Mouse (Mus musculus): ENCODE results near the gene Il19. TPM values are rescaled to one million over a fixed set of nuclear protein-coding genes. Genes with fewer than 3 reads are reported as not detected.

Il19 gene
- polyA plus RNA-seq, 1 experiment, result not detected

- H3K27me3 ChIP-seq (ENCODE audit: control insufficient read depth, insufficient read depth, low read length), result no peaks in the 10 kb centered on the region
- H3K36me3 ChIP-seq (ENCODE audit: control insufficient read depth, insufficient read depth, low read length), result no peaks in the 10 kb centered on the region
- H3K4me3 ChIP-seq (ENCODE audit: control insufficient read depth, low read depth, low read length), result no peak overlapping the region
- H3K4me1 ChIP-seq (ENCODE audit: control insufficient read depth, insufficient read depth, low read length), result no peaks in the 10 kb centered on the region
- H3K27ac ChIP-seq (ENCODE audit: control insufficient read depth, insufficient read depth, low read depth, low read length), result no peak overlapping the region
- TF ChIP-seq POLR2A (IDR thresholded peaks at IDR 0.05; ENCODE audit: control insufficient read depth, low read depth, low read length) (no peak), CTCF (IDR thresholded peaks at IDR 0.05; ENCODE audit: control insufficient read depth, insufficient read depth, insufficient replicate concordance, low read depth, low read length) (no peak)
Observed at GRCm38 (mm10) chr1:130941801-130942200, 1.9 kb upstream of the Il19 start.

- no peak overlapping the region for H3K4me3 ChIP-seq (ENCODE audit: control insufficient read depth, low read depth, low read length)
- H3K4me1 ChIP-seq (ENCODE audit: control insufficient read depth, insufficient read depth, low read length), result no peaks in the 10 kb centered on the region
- TF ChIP-seq CTCF (IDR thresholded peaks at IDR 0.05; ENCODE audit: control insufficient read depth, insufficient read depth, insufficient replicate concordance, low read depth, low read length), result no peak
- TF ChIP-seq POLR2A (IDR thresholded peaks at IDR 0.05; ENCODE audit: control insufficient read depth, low read depth, low read length), result no peak
- H3K27me3 ChIP-seq (ENCODE audit: control insufficient read depth, insufficient read depth, low read length), result no peaks in the 10 kb centered on the region
- H3K27ac ChIP-seq (ENCODE audit: control insufficient read depth, insufficient read depth, low read depth, low read length), result no peak overlapping the region
- H3K36me3 ChIP-seq (ENCODE audit: control insufficient read depth, insufficient read depth, low read length), result no peaks in the 10 kb centered on the region
Observed at GRCm38 (mm10) chr1:130938192-130938591, 1.7 kb downstream of the Il19 start.

- H3K27me3 ChIP-seq (ENCODE audit: control insufficient read depth, insufficient read depth, low read length), result no peaks in the 10 kb centered on the region
- H3K4me1 ChIP-seq (ENCODE audit: control insufficient read depth, insufficient read depth, low read length), result no peaks in the 10 kb centered on the region
- no peak for TF ChIP-seq CTCF (IDR thresholded peaks at IDR 0.05; ENCODE audit: control insufficient read depth, insufficient read depth, insufficient replicate concordance, low read depth, low read length)
- TF ChIP-seq POLR2A (IDR thresholded peaks at IDR 0.05; ENCODE audit: control insufficient read depth, low read depth, low read length), result no peak
- no peak overlapping the region for H3K27ac ChIP-seq (ENCODE audit: control insufficient read depth, insufficient read depth, low read depth, low read length)
- no peak overlapping the region for H3K4me3 ChIP-seq (ENCODE audit: control insufficient read depth, low read depth, low read length)
- no peaks in the 10 kb centered on the region for H3K36me3 ChIP-seq (ENCODE audit: control insufficient read depth, insufficient read depth, low read length)
Observed at GRCm38 (mm10) chr1:130937170-130937569, 2.7 kb downstream of the Il19 start.

- no peaks in the 10 kb centered on the region for H3K27me3 ChIP-seq (ENCODE audit: control insufficient read depth, insufficient read depth, low read length)
- no peaks in the 10 kb centered on the region for H3K4me1 ChIP-seq (ENCODE audit: control insufficient read depth, insufficient read depth, low read length)
- H3K36me3 ChIP-seq (ENCODE audit: control insufficient read depth, insufficient read depth, low read length), result no peaks in the 10 kb centered on the region
- H3K27ac ChIP-seq (ENCODE audit: control insufficient read depth, insufficient read depth, low read depth, low read length), result no peak overlapping the region
- TF ChIP-seq CTCF (IDR thresholded peaks at IDR 0.05; ENCODE audit: control insufficient read depth, insufficient read depth, insufficient replicate concordance, low read depth, low read length) (no peak), POLR2A (IDR thresholded peaks at IDR 0.05; ENCODE audit: control insufficient read depth, low read depth, low read length) (no peak)
- no peak overlapping the region for H3K4me3 ChIP-seq (ENCODE audit: control insufficient read depth, low read depth, low read length)
Observed at GRCm38 (mm10) chr1:130936351-130936750, 3.6 kb downstream of the Il19 start.

DNA sequence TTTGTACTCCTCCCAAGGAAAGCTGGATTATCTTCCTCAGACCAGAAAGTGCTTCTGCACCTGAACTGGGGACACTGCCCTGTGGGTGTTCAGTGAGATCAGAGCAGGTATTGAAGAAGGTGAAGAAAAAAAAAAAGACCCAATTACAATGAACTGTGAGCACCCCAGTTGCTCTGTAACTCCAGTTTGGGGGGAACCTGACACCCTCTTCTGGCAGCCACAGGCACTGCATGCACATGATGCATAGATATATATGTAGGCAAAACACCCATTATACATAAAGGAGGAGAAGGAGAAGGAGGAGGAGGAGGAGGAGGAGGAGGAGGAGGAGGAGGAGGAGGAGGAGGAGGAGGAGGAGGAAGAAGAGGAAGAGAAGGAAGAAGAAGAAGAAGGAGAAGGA is 13.4 kb downstream of the Il19 start:
- no peak for TF ChIP-seq POLR2A (IDR thresholded peaks at IDR 0.05; ENCODE audit: control insufficient read depth, low read depth, low read length)
- TF ChIP-seq CTCF (IDR thresholded peaks at IDR 0.05; ENCODE audit: control insufficient read depth, insufficient read depth, insufficient replicate concordance, low read depth, low read length), result no peak; the same call in 1 of the 2 replicates
- Histone ChIP-seq H3K4me1 (ENCODE audit: control insufficient read depth, insufficient read depth, low read length) (no peaks in the 10 kb centered on the region), H3K4me3 (ENCODE audit: control insufficient read depth, low read depth, low read length) (no peak overlapping the region), H3K36me3 (ENCODE audit: control insufficient read depth, insufficient read depth, low read length) (no peaks in the 10 kb centered on the region), H3K27ac (ENCODE audit: control insufficient read depth, insufficient read depth, low read depth, low read length) (no peak overlapping the region), H3K27me3 (ENCODE audit: control insufficient read depth, insufficient read depth, low read length) (no peaks in the 10 kb centered on the region)

DNA sequence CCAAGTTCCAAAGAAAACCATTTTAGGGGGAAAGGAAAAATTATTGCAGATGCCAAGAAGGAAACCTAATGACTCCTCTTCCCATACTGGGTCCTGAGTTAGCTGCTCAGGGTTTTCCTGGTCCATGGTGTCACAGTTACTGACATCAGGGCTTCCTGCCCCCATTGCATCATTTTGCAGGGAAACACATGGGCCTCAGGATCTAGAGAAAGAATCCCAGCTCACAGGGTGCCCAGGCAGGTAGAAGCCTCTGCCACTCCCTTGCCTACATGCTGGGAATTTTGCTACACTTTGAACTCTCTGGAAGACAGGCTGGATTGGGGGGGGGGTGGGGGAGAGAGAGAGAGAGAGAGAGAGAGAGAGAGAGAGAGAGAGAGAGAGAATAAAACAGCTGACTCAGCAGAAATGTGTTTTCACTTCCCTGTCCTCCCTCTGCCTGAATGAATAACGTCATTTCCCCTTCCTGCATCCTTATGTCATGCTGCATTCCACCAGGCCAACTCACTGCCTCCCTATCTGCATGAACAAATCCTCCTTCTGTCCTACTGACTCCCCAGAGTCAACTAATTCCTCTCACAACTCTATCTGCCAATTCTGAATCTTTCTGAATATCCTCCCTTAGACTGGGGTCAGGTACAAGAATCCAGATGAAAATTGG is 21.5 kb downstream of the Il19 start:
- H3K4me1 ChIP-seq (ENCODE audit: control insufficient read depth, insufficient read depth, low read length), result no peaks in the 10 kb centered on the region
- no peaks in the 10 kb centered on the region for H3K27me3 ChIP-seq (ENCODE audit: control insufficient read depth, insufficient read depth, low read length)
- H3K27ac ChIP-seq (ENCODE audit: control insufficient read depth, insufficient read depth, low read depth, low read length), result no peak overlapping the region
- no peak overlapping the region for H3K4me3 ChIP-seq (ENCODE audit: control insufficient read depth, low read depth, low read length)
- H3K36me3 ChIP-seq (ENCODE audit: control insufficient read depth, insufficient read depth, low read length), result no peaks in the 10 kb centered on the region
- TF ChIP-seq POLR2A (IDR thresholded peaks at IDR 0.05; ENCODE audit: control insufficient read depth, low read depth, low read length), result no peak
- TF ChIP-seq CTCF (IDR thresholded peaks at IDR 0.05; ENCODE audit: control insufficient read depth, insufficient read depth, insufficient replicate concordance, low read depth, low read length), result no peak

- H3K36me3 ChIP-seq (ENCODE audit: control insufficient read depth, insufficient read depth, low read length), result no peaks in the 10 kb centered on the region
- no peak for TF ChIP-seq POLR2A (IDR thresholded peaks at IDR 0.05; ENCODE audit: control insufficient read depth, low read depth, low read length)
- no peak for TF ChIP-seq CTCF (IDR thresholded peaks at IDR 0.05; ENCODE audit: control insufficient read depth, insufficient read depth, insufficient replicate concordance, low read depth, low read length)
- no peak within 1 kb of the TSS for H3K27ac ChIP-seq (ENCODE audit: control insufficient read depth, insufficient read depth, low read depth, low read length)
- H3K27me3 ChIP-seq (ENCODE audit: control insufficient read depth, insufficient read depth, low read length), result no peaks in the 10 kb centered on the region
- H3K4me3 ChIP-seq (ENCODE audit: control insufficient read depth, low read depth, low read length), result no peak within 1 kb of the TSS
- no peaks in the 10 kb centered on the region for H3K4me1 ChIP-seq (ENCODE audit: control insufficient read depth, insufficient read depth, low read length)
Observed at GRCm38 (mm10) chr1:130911401-130912010, 28.4 kb downstream of the Il19 start, which contains the start of gene Il20. TSS of gene Il20 (minus strand) at chr1:130911451.
